Mouse (Mus musculus) liver, adult (tissue): ENCODE results near the gene Secisbp2l.

ENCODE experiments used
- GATA4 ChIP-seq: IDR thresholded peaks from 2 replicates; pipeline ENCODE4 v1.6.1; 2014; ENCODE audit warnings: mild to moderate bottlenecking, low read length; ENCODE audit not compliant: insufficient replicate concordance

Secisbp2l gene

DNA sequence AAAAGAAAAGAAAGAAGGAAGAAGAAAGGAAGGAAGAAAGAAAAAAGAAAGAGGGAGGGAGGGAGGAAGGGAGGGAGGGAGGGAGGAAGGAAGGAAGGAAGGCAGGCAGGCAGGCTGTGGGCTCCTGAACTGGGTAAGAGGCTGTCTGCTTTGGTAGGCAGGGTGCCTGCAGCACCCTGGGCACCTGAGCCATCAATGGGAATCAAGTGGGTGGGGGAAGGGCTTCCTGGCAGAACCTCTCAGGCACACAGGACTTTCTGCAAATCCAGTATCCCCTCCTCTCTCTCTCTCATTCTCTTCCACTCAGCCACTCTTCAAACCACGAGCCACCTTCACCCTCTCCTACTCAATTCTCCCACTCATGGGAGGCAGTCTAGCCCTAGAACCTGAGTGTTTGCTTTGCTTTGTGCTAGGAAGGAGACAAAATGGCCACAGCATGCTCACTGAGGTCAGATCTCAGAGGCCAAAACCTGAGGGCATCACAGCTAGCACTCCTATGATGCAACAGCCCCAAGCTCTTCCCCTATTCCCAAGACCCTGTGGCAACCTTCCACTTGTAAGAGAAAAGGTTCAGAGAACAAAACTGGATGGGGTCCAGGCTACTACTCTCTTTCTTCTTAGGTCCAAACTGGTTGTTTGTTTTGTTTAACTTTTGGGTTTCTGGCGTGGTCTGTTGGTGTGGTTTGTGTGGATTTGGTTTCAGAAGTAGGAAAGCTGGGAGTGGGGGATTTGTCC, 9.6 kb upstream of the Secisbp2l start:
- no peak for TF ChIP-seq GATA4

DNA sequence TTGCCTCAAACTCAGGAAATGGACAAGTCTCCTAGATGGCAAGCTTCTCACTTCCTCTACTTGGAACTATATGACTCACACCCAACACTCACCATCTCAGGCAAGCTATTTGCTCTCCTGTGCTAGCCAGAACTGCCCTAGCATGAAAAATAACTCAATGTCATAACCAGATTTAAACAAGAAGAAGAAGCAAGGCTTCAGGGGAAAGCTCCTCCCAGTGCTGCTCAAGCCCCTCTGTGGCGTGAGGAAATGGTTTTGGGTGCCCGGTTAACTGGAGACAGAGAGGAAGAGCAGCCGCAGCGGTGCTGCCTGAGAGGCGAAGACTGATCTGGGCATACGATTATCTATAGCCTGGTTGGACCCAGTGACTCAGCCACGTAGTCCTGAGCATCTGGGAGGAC, 8.8 kb upstream of the Secisbp2l start:
- TF ChIP-seq GATA4: no peak

DNA sequence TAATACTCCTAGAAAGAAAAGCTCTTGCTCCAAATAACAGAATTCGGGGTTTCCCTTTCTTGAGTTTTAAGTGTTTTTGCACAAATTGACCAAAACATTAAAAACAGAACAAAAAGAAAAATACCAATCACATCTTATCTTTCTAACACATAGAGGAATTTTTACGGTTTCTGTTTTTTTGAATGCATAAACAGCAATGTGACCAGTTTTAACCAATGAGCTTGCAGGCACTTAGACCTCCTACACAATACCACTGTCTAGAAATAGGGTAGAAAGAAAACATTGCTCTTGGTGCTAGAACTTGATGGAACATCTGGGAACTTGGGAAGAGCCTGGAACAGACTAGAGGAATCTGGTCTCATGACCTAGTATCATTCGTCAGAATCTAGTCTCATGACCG, 7.6 kb upstream of the Secisbp2l start:
- no peak for TF ChIP-seq GATA4

DNA sequence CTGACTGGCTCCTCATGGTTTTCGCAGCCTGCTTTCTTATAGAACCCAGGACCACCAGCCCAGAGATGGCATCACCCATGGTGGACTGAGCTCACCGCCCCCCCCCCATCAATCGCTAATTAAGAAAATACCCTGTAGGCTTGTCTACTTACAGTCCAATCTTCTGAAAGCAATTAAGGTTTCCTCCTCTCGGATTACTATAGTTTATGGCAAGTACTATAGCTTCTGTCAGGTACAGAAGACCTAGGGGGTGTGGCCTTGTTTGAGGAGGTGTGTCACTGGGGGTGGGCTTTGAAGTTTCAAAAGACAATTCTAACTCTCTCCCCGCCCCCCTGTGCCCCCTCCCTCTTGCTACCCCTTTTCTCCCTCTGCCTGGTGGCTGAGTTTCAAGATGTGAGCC, 6.6 kb upstream of the Secisbp2l start:
- no peak for TF ChIP-seq GATA4

DNA sequence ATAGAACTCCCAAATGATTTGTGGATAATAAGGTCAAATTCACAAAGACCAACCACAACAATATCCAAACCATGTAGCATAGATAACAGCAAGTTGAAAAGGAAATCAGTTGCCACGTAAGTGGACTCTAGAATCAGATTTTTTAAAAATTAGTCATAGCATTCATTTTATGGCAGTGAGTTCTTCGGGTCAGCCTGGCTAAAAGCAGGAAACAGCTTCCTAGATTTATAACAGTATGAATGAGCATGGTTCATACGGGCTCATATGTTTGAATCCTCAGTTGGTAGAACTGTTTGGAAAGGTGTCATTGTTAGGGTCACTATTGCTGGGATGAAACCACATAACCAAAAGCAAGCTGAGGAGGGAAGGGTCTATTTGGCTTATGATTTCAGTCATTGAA, 6.1 kb upstream of the Secisbp2l start:
- TF ChIP-seq GATA4: no peak

DNA sequence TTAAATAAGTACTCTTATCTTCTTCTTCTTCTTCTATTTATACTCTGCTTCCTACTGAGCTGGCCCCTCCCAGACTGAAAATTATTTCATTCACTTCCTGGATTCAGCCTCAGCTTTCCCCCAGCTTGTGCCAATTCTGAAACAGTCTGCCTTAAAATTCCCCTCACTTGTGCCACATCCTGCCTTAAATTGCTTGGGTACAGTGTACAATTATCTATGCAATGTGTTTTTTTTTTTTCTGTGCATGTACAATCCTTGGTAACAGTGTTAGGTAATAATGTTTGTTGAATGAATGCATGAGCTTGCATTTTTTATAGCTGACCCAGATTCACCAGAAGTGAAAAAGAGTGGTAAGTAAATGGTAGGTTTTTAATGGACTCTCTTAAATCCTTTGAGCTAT, 5.7 kb upstream of the Secisbp2l start:
- no peak for TF ChIP-seq GATA4

DNA sequence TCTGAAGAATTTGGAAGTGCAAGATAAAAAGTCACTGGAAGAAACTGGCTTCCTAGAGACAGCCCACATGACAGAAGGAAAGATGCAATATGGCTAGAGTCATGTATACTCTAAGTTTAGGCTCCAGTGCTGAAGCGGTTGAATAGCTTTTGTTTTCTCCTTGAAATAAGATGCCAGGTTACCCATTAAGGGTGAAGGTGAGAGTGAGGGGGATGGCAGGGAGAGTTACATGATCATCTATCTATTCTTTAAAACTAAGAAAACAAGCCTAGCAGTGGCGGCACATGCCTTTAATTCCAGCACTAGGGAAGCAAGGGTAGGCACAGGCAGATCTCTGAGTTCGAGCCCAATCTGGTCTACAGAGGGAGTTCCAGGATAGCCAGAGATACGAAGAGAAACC, 2.4 kb upstream of the Secisbp2l start:
- no peak for TF ChIP-seq GATA4

DNA sequence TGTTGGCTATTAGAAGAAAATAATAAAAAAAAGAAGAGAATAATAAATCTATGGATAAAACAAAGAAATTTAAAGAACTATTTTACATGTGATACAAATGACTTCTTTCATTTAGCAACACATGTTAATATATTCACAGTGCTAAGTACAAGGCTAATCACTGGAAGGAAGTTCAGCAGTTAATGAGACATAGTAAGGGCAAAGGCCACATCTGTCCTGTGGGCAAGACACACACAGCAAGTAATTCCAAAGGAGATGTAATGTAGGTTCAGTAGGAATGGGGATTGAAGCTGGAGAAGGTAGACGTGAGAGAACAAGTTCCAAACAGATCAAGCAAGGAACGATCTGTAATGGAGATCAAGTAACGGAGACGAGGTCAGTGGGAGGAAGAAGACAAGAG, 1.7 kb upstream of the Secisbp2l start:
- TF ChIP-seq GATA4: no peak

DNA sequence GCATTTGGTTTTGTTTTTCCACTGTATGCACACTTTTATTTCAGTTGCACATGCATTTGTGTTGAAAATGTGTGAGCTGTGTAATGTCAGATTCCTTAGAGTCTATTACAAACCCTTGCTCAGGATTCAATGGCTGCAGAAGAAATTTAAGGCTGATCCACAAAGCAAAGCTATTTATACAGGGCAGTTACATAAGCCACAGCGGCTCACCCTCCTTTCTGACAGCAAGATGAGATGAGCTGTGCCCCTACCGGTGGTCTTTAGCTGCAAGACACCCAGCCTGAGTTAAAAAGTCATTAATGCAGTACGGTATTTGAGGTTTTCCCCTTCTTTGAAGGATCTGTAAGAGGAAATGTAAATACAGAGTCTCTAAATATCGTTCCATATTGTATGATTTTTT, 1.2 kb upstream of the Secisbp2l start:
- no peak for TF ChIP-seq GATA4

DNA sequence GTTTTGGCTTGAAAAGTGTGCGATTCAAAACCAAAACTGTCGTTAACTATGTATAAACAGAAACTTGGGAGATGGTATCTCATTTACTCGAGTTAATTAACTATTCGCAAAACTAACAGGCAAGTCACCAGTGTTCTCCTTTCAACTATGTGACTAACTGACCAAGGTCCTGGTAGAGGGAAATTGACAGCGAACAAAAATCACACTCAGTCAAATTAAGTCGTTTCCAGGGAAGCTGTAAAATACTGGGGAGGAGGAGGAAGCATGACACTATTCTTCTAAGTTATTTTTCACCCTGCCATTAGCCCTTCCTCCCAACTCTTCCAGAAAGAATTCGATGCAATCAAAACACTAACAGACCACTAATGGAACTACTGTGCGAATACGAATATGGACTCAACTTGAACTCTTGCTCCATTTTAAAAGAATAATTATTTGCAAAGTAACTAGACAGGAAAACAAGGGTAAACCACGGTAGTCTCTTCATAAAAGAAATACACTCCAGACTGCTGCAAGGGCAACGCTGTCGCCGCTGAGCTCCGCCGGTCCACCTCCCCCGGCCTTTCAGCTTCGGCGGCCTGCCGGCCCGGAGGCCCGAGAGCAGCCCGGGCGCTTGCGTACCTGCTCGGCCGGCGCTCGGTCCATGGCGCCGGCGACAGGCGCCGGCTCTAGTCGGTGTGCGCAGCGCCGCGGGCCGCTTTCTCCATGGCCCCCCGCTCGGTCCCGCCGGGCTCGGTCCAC, 522 bp downstream of the Secisbp2l start:
- no peak for TF ChIP-seq GATA4

DNA sequence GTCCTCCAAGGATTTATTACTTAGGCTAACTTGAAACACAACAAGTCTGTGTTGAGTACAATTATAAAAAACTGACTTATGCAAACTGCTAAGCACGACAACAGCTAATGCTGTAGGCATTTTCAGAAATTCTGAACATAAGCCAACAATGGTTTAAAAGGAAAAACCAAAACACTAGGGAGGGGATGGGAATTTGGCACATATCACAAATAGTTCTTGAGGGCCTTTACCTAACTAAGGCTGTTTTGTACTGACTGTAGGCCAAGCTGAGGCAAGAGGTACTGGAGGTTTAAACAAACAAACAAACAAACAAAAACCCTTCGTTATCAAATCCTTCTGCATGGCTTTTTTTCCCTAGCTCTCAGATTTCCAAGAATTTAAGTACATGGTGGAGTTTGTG, 1.7 kb downstream of the Secisbp2l start:
- TF ChIP-seq GATA4: no peak

DNA sequence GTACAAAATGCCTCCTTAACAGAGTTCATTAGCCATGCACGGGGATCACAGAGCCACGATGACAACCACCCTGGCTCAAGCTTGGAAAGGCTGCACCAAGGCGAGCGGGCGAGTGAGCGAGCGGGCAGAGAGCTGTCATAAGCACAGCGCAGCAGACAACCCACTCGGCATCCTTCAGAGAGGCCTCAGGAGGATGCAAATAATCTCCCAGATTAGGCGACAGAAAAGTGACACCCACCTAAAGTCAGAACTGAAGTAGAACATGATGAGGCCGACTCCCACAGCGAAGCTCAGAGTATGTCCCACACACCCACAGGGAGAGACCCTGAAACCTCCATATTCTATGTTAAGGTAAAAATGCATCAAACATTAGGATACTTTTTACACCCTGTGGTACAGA, 4.3 kb downstream of the Secisbp2l start:
- no peak for TF ChIP-seq GATA4

DNA sequence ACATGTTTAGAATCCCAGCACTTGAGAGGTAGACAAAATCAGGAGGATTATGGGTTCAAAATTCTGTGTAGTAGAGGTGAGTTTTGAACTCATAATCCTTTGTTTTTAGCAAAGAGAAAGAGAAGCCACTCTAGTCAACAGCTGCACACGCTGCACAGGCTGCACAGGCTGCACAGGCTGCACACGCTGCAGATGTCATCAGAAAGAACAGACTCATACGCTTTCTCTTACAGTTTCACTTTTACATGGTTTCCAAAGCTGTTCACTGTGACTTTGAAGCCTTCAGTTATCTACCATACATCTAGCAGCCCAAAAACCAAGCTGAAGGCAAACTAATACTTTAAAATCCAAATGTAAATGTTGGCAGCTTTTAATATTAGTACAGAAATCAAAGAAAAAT, 5.7 kb downstream of the Secisbp2l start:
- no peak for TF ChIP-seq GATA4

DNA sequence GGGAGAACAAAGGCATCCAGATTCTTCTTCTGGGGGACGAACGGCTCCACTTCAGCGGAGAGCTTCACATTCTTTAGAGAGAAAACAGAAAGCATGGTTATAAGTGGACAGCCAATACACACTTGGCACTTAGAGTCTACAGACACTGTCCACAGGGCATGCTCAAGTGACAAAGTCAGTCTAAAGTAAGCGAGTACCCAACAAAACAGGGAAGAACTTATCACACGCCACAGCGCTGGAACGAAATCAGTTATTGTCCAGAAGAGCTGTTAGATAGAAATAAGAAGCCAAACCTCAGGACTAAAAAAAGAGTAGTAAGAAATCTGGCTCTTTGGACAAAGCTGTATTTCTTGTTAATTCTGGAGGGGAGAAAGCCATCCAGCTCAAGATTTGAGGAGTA, 7.0 kb downstream of the Secisbp2l start:
- no peak for TF ChIP-seq GATA4

DNA sequence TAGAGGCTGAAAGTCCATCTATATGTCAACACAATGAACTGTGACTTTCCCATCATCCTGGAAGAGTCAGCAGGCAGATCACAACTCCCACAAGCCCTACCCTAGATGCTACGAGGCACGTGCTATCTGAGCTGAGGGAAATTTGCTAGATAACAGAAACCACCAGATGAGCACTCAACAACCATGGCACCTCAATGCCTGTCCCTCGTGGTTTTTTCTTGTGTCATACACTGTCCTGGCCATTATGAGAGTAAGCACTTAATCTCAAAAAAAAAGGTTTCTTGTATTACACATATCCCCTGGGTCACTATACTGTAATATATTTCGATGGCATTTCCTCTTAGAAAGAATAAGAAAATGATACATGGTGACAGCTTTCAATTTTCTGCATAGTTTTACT, 7.8 kb downstream of the Secisbp2l start:
- no peak for TF ChIP-seq GATA4

DNA sequence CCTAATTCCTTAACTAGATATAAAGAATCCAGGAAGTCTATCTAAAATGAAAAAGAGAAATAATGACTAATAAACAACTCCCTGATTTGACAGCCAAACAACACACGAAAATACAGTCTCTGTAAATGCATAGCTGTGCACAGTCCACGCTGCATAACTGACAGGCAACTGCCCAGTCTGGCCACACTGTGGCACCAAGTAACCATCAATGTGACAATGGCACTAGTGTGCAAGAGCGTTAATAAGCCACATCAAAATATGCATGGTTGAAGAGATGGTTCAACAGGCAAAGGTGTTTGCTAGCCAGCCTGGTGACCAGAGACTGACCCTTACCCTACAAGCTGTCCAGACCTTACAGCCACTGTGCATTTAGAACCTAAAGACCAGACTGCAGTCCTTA, 17.6 kb downstream of the Secisbp2l start:
- TF ChIP-seq GATA4: no peak

DNA sequence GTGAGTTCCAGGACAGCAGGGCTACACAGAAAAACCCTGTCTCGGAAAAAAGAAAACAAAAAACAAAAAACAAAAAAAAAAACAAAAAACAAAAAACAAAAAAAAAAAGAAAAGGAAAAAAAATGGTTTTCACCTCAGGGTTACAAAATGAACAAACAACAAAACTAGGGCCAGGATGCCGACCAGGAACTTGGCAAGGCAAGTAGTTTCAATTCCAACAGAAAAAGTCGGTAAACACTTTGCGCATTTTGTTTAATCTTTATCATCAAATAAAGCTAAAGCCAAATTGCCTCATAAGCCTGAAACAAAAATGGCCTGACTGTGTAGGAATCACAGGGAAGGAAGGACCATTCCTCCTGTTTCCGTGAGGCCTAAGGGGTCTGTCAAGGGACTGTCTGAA, 18.1 kb downstream of the Secisbp2l start:
- TF ChIP-seq GATA4: no peak
